Mouse (Mus musculus) hindbrain, embryonic 10.5 days (tissue): ENCODE data around the gene Pnkd. TPM values are rescaled to one million over a fixed set of nuclear protein-coding genes. Genes with fewer than 3 reads are reported as not detected.

ENCODE experiments used
- DNase-seq: peaks from one replicate; pipeline ENCODE4 v3.0.0-alpha.2; 2017; ENCODE audit warnings: low spot score
- H3K27ac ChIP-seq: fragments of 300-500 bp; sonication (generic); 2 replicates; pipeline ENCODE4 v1.5.1; 2016; ENCODE audit warnings: mild to moderate bottlenecking, moderate library complexity
- H3K27me3 ChIP-seq: fragments of 300-500 bp; sonication (generic); 2 replicates; pipeline ENCODE4 v1.6.1; 2016; ENCODE audit warnings: mild to moderate bottlenecking; ENCODE audit not compliant: poor library complexity, insufficient read depth, severe bottlenecking
- H3K36me3 ChIP-seq: fragments of 300-500 bp; sonication (generic); 2 replicates; pipeline ENCODE4 v1.6.1; 2016; ENCODE audit warnings: mild to moderate bottlenecking, moderate library complexity
- H3K4me1 ChIP-seq: fragments of 300-500 bp; sonication (generic); replicated peaks from 2 replicates; pipeline ENCODE4 v1.6.1; 2016; ENCODE audit warnings: mild to moderate bottlenecking
- H3K4me3 ChIP-seq: fragments of 300-500 bp; sonication (generic); 2 replicates; pipeline ENCODE4 v1.5.1; 2016; ENCODE audit warnings: mild to moderate bottlenecking, moderate library complexity
- H3K9me3 ChIP-seq: fragments of 300-500 bp; sonication (generic); 2 replicates; pipeline ENCODE4 v1.6.1; 2016; ENCODE audit warnings: mild to moderate bottlenecking, moderate library complexity
- WGBS: fragments of 180-500 bp; shearing (Covaris S2); methylation state at CpG from one replicate; pipeline ENCODE4 v1.1.7; 2016; 5-methylcytosine and 5-hydroxymethylcytosine counted together
- polyA plus RNA-seq: library from polyadenylated mRNA; unstranded; fragments of >200 nt; fragmentation: Nextera tagmentation; extraction: Ambion mirVana; gene quantifications from 2 replicates; pipeline ENCODE4 v1.2.1, GENCODE M21; 2016

The Pnkd gene
- polyA plus RNA-seq, 1 experiment from 2014 or later, result 120 TPM

DNA sequence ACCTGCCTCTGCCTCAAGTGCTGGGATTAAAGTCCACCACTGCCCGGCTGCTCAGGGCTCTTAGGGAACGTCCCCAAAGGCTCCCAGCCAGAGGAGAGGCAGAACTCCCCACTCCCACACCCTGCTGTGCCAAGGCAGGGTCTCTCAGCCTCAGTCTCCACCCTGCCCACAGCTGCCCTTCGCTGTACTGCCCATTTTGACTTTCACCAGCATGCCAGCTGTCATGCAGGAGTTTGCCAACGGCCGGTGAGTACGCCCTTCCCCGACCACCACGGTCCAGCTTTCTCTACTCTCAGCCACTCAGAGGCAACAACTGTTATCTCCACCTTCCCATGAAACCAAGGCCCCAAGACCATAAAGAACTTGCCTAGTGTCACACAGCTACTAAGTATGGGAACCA, 99.8 kb downstream of the Pnkd start:
- Histone ChIP-seq H3K9me3 (no peaks in the 10 kb centered on the region), H3K27ac (no peak overlapping the region), H3K27me3 (peaks cover 12% of the 10 kb centered on the region), H3K4me3 (no peak overlapping the region), H3K4me1 (peaks cover 17% of the 10 kb centered on the region), H3K36me3 (no peaks in the 10 kb centered on the region)
- no peak for DNase-seq
- WGBS, result 89% methylated on average over 8 of the region's 8 CpGs

DNA sequence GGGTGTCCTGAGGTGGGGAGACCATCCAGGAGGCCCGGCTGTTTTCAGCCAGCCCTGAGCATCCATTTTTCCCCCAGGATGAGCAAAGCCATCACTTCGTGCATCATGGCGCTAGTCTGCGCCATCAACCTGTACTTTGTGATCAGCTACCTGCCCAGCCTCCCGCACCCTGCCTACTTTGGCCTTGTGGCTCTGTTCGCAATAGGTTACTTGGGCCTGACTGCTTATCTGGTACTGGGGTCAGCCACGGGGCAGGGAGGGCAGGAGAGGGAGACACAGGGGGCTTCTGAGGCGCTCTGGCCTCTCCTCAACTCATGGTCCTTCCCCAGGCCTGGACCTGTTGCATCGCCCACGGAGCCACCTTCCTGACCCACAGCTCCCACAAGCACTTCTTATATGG, 100.3 kb downstream of the Pnkd start:
- no peaks in the 10 kb centered on the region for H3K9me3 ChIP-seq
- H3K27ac ChIP-seq, result no peak overlapping the region; the same call in 1 of the 2 replicates
- peaks cover 23% of the 10 kb centered on the region for H3K4me1 ChIP-seq
- no peak overlapping the region for H3K4me3 ChIP-seq
- DNase-seq, result no peak
- H3K36me3 ChIP-seq, result no peaks in the 10 kb centered on the region
- H3K27me3 ChIP-seq, result peaks cover 17% of the 10 kb centered on the region
- WGBS, result 94% methylated on average over 10 of the region's 10 CpGs

DNA sequence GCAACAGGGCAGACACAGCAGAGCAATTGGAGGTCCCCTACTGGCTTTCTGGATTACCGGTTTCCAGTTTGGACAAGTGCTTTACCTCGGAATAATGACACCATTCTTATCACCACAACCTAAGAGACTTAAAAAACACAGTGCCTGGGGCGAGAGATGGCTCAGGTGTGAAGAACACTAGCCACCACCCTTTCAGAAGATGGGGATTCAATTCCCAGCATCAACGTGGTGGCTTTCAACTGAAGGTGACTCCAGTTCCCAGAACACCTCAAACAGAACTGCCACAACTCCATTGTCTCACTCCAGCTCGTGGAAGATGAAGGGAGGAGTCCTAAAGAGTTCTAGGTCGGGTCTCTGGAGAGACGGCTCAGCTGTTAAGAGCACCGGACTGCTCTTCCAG, 100.8 kb downstream of the Pnkd start:
- no peak for DNase-seq
- Histone ChIP-seq H3K36me3 (no peaks in the 10 kb centered on the region), H3K9me3 (no peaks in the 10 kb centered on the region), H3K27ac (no peak overlapping the region; the same call in 1 of the 2 replicates), H3K27me3 (peaks cover 22% of the 10 kb centered on the region), H3K4me1 (peaks cover 27% of the 10 kb centered on the region), H3K4me3 (no peak overlapping the region)
- WGBS, result 91% methylated on average over 8 of the region's 8 CpGs

DNA sequence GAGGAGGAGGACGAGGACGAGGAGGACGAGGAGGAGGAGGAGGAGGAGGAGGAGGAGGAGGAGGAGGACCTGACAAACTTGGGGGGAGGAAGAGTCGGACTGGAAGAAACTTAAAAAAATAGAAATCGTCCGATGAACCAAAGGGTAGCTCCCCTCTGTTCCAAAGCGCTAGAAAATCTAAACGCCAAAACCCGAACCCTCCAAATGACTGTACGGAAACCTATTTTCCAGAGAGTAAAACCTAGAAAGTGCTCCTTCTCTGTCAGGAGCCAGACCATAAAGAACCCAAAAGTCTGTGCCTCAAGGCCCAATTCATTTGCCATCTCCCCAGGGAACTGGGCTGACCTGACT, 101.6 kb downstream of the Pnkd start:
- Histone ChIP-seq H3K27me3 (peaks cover 25% of the 10 kb centered on the region), H3K27ac (peak overlapping the region; percentile 95), H3K9me3 (no peaks in the 10 kb centered on the region), H3K4me1 (peaks cover 33% of the 10 kb centered on the region), H3K4me3 (peak overlapping the region; percentile 68), H3K36me3 (no peaks in the 10 kb centered on the region)
- 65% methylated on average over 7 of the region's 10 CpGs for whole genome bisulfite sequencing
- no peak for DNase-seq

DNA sequence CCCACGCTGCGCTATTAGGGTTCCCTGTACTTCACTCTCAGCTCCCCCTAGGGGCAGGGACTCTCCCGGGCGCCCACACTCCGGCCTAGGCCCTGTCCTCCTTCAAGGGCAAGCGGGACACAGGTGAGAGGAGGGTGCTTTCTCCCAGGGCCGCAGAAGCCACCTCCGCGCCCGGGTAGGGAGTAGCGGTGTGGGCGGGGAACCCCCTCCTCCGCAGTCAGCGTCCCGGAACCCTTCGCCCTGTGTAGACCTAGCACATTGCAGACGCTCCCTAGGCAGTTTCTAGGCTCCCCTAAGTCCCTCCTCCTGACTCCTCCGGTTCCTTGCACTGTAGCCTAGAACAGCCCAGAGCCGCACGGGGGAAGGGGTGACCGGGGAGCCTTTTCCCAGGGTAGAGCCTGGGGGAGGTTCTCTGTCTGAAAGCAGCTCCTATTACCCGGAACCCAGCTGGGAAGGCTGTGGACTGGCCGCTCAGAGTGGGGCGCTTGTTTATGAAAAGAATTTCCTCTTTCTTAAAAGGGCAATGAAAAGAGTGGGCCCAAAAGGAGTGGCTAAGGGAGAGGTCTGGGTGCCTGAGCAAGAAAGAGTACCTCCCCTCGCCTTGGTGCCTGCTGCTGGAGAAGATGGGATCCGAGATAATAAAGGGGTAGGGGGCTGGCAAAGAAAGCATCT, 102.1 kb downstream of the Pnkd start:
- Histone ChIP-seq H3K36me3 (no peaks in the 10 kb centered on the region), H3K27ac (peak overlapping the region; percentile 95), H3K4me3 (peak overlapping the region; percentile 68), H3K27me3 (peaks cover 25% of the 10 kb centered on the region), H3K4me1 (peaks cover 33% of the 10 kb centered on the region), H3K9me3 (no peaks in the 10 kb centered on the region)
- WGBS, result under 1% methylated on average over 26 of the region's 26 CpGs
- peak; percentile 96 for DNase-seq

DNA sequence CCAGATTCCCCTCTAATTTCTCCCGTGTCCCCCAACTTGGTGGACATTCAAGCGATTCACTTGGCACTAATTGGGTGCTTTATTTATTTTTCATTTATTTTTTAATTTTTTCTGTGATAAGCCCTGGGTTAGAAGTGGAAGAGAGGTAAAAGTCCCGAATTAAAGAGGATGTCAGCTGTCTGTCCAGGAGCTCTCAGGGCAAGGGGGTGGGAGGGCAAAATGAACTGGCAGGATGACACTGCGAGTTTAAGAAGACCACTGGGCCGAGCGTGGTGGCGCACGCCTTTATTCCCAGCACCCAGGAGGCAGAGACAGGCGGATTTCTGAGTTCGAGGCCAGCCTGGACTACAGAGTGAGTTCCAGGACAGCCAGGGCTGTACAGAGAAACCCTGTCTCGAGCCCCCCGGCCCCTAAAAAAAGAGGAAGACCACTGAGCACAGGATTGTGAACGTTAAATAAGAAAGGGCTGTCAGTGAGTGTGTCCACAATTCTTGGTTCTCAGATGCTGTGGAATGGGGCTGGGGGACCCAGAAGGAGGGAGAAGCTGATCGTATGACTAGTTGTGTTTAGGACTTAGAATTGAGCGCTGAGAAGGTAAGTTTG, 102.8 kb downstream of the Pnkd start:
- DNase-seq, result no peak
- 55% methylated on average over 15 of the region's 15 CpGs for WGBS
- Histone ChIP-seq H3K27me3 (peaks cover 25% of the 10 kb centered on the region), H3K27ac (peak overlapping the region; percentile 95), H3K4me3 (peak overlapping the region; percentile 68), H3K9me3 (no peaks in the 10 kb centered on the region), H3K36me3 (no peaks in the 10 kb centered on the region), H3K4me1 (peaks cover 40% of the 10 kb centered on the region)

DNA sequence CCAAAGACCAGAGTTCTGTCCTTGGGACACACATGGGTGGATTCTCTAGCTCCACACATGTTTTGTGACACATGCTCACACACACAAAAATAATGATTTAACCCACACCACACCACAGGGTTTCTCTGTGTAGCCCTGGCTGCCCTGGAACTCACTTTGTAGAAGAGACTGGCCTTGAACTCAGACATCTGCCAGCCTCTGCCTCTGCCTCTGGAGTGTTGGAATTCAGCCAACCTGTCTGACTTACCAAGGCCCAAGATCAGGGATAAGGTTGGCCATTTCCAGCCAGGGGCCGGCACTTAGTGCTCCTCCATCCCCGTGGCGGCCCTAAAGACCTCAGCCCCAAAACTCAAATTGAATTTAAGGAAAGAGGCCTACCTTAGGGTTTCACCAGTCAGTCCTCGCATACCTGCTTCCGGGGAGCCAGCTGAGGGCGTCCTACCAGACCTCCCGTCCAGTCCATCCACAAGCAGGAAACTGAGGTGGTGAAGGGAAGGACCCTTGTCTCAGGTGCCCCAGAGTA, 103.7 kb downstream of the Pnkd start:
- Histone ChIP-seq H3K27me3 (peaks cover 25% of the 10 kb centered on the region), H3K27ac (no peak overlapping the region), H3K4me3 (no peak overlapping the region), H3K4me1 (peaks cover 49% of the 10 kb centered on the region), H3K36me3 (peaks cover 6% of the 10 kb centered on the region), H3K9me3 (no peaks in the 10 kb centered on the region)
- DNase-seq, result no peak
- 70% methylated on average over 7 of the region's 7 CpGs for WGBS

DNA sequence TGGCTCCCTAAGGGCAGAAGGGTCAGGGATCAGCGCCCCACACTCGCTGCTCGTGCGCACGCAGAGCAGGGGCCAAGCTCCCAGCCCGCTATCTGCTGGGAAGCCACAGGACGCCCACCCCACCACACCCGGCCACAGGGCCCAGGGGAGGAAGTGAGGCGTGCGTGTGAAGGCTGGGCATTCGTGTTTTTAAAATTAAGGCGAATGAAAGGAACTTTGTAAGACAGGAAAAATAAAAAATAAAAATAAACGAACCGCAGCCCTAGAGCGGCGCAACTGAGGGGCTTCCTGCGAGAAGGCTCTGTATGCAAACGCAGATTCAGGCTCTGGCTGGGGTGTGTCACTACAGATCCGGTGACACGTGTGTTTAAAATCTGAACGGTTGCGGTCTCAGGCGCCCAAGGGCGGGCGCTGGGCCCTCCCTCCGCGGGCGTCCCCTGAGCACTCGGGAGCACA, 105.1 kb downstream of the Pnkd start:
- peak overlapping the region; percentile 69 for H3K27ac ChIP-seq
- peaks cover 54% of the 10 kb centered on the region for H3K4me1 ChIP-seq
- H3K27me3 ChIP-seq, result peaks cover 25% of the 10 kb centered on the region
- peak; percentile 42 for DNase-seq
- H3K9me3 ChIP-seq, result no peaks in the 10 kb centered on the region
- WGBS, result 2% methylated on average over 29 of the region's 29 CpGs
- peak overlapping the region; percentile 97 for H3K4me3 ChIP-seq
- H3K36me3 ChIP-seq, result peaks cover 20% of the 10 kb centered on the region

DNA sequence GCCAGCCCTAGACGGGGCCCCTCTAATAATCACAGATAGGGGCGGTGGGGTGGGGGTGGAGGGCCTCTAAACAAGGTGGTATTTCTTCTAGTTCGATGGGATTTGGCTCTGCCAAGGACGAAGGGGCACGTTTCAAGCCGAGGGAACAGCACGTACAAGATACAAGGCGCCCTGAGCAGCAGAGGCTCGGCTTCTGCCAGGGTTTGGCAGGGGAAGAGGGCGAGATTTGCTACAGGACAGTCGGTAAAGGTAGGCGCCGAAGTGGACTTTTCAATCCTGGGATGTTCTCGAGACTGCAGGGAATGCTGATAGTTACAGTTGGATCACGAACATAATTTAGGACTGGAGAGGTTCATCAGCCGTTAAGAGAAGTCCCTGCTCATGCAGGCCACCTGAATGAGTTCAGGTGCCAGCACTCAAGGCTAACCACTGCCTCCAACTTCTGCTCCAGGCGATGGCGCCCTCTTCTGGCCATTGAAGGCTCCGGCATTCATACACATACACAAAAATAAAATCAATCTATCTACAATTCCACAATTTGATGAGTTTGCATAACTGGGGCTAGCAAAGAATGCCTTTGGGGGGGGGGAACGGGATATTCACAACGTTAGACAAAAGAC, 105.7 kb downstream of the Pnkd start:
- peak; percentile 62 for DNase-seq
- Histone ChIP-seq H3K4me1 (peaks cover 54% of the 10 kb centered on the region), H3K4me3 (peak overlapping the region; percentile 97), H3K27me3 (peaks cover 25% of the 10 kb centered on the region), H3K9me3 (no peaks in the 10 kb centered on the region), H3K36me3 (peaks cover 25% of the 10 kb centered on the region), H3K27ac (peak overlapping the region; percentile 69)
- 5% methylated on average over 21 of the region's 21 CpGs for WGBS

DNA sequence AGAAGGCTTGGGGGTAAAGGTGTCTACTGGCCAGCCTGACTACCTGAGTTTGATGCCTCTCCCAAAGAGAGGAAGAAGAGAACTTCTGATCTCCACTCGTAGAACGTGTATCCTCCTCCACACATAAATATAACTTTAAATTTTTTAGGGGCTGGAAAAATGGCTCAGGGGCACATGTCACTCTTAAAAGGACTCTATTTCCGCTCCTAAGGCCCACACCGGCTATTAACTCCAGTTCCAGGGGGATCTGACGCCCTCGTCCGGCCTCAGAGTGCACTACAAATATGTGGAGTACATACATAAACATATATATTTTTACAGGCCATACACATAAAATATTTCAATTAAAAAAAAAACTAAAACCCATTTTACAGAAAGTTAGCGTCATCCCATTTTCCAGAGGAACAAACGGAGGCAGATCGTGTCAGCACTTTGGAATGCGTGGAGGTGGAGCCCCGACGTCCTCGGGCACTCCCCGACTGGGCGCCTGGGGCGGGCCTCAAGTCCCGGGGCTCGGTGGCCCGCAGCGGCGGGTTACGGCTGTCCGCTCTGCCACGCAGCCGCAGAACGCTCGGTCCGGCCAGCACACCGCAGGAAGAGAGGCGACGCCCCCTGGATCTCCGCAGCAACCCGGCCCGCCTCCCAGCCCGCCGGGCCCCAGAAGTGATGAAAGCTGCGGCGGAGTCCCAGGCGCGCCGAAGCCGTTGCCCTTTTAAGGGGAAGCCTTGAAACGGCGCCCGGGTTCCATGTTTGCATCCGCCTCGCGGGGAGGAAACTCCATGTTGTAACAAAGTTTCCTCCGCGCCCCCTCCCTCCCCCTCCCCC, 106.4 kb downstream of the Pnkd start, which contains the start of gene Ctdsp1:
Ctdsp1 (plus strand) TSS at position 586 of the 825 bp plus-strand sequence.
- 2% methylated on average over 47 of the region's 51 CpGs for WGBS
- H3K27me3 ChIP-seq, result peaks cover 25% of the 10 kb centered on the region
- H3K4me3 ChIP-seq, result peak within 1 kb of the TSS; percentile 97
- peaks cover 54% of the 10 kb centered on the region for H3K4me1 ChIP-seq
- H3K36me3 ChIP-seq, result peaks cover 30% of the 10 kb centered on the region
- H3K27ac ChIP-seq, result peak within 1 kb of the TSS; percentile 99
- H3K9me3 ChIP-seq, result no peaks in the 10 kb centered on the region
- DNase-seq, result peak; percentile 96

DNA sequence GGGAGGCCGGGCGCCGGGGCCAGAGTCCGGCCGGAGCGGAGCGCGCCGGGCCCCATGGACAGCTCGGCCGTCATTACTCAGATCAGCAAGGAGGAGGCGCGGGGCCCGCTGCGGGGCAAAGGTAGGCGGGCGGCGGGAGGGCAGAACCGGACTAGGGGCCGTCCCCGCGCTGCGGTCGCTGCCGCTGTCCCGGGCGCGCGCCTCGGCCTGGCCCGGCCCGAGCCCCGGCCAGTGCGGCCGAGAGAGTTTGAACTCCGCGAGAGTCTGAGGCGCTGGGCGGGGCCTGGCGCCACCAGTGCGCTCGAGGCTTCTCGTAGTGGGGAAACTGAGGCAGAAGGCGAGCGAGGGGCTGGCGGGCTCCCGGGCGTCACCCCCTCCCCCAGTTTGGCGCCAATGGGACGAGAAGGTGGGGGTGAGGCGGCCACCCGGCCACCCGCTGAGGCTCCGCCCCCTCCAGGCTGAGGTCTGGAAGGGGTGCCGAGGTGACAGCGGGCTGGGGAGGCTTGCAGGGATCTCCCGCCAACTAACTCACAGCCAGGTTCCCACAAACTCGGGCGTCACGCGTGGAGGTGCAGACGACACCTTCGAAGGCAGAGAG, 107.2 kb downstream of the Pnkd start:
- WGBS, result under 1% methylated on average over 63 of the region's 63 CpGs
- no peaks in the 10 kb centered on the region for H3K9me3 ChIP-seq
- H3K4me3 ChIP-seq, result peak overlapping the region; percentile 97
- peaks cover 55% of the 10 kb centered on the region for H3K4me1 ChIP-seq
- peaks cover 30% of the 10 kb centered on the region for H3K36me3 ChIP-seq
- DNase-seq, result peak; percentile 68
- peaks cover 25% of the 10 kb centered on the region for H3K27me3 ChIP-seq
- peak overlapping the region; percentile 99 for H3K27ac ChIP-seq

DNA sequence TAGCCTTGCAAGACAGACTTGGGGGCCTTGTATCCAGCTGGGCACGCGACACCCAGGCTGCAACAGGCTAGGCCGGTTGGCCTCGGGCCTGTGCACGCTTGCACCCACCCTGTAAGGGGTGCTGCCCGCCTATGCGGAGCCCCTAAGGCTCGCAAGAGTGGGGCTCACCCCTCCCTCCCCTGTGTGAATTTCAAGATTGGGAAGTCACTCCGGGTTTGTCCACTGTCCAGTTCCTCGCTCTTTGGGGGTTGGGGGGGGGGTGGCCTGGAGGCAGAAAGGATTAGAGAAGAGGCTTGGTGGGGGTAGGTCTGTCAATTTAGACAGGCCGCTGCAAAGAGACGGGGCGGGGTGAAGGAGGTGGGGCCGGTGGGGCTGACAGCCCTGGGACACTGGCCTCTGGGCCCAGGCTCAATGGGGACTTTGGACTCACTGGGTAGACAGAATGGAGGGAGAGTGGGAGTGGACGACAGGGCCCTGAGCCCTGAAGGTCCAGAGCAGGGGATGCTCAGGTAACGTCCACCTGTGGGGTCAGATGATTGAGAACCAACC, 107.8 kb downstream of the Pnkd start:
- Histone ChIP-seq H3K36me3 (peaks cover 30% of the 10 kb centered on the region), H3K4me1 (peaks cover 54% of the 10 kb centered on the region), H3K27me3 (peaks cover 25% of the 10 kb centered on the region), H3K9me3 (no peaks in the 10 kb centered on the region), H3K4me3 (peak overlapping the region; percentile 97), H3K27ac (peak overlapping the region; percentile 99)
- DNase-seq, result no peak
- WGBS, result 3% methylated on average over 16 of the region's 16 CpGs
